Mouse (Mus musculus) hindbrain, embryonic 12.5 days (tissue): ENCODE results near the gene Cfap70. TPM values are rescaled to one million over a fixed set of nuclear protein-coding genes. Genes with fewer than 3 reads are reported as not detected.

Experiments
- ATAC-seq: fragments of 200-750 bp; cut with Nextera tagmentation; 2 replicates; pipeline ENCODE4 v1.8.0; 2017; ENCODE audit warnings: moderate TSS enrichment; ENCODE audit not compliant: low FRiP score
- H3K27ac ChIP-seq: fragments of 300-500 bp; sonication (generic); 2 replicates; pipeline ENCODE4 v1.5.1; 2016; ENCODE audit warnings: mild to moderate bottlenecking
- H3K27me3 ChIP-seq: fragments of 300-500 bp; sonication (generic); 2 replicates; pipeline ENCODE4 v1.6.1; 2016; ENCODE audit warnings: mild to moderate bottlenecking
- H3K36me3 ChIP-seq: fragments of 300-500 bp; sonication (generic); 2 replicates; pipeline ENCODE4 v1.6.1; 2016; ENCODE audit warnings: mild to moderate bottlenecking
- H3K4me1 ChIP-seq: fragments of 300-500 bp; sonication (generic); 2 replicates; pipeline ENCODE4 v1.6.1; 2016
- H3K4me2 ChIP-seq: fragments of 300-500 bp; sonication (generic); replicated peaks from 2 replicates; pipeline ENCODE4 v1.6.1; 2016; ENCODE audit warnings: mild to moderate bottlenecking
- H3K4me3 ChIP-seq: fragments of 300-500 bp; sonication (generic); 2 replicates; pipeline ENCODE4 v1.5.1; 2016; ENCODE audit warnings: mild to moderate bottlenecking
- H3K9ac ChIP-seq: fragments of 300-500 bp; sonication (generic); 2 replicates; pipeline ENCODE4 v1.6.1; 2016; ENCODE audit warnings: mild to moderate bottlenecking, moderate library complexity
- H3K9me3 ChIP-seq: fragments of 300-500 bp; sonication (generic); replicated peaks from 2 replicates; pipeline ENCODE4 v1.6.1; 2016; ENCODE audit warnings: mild to moderate bottlenecking
- WGBS: fragments of 180-500 bp; shearing (Covaris S2); methylation state at CpG from one replicate; pipeline ENCODE4 v1.1.7; 2016; 5-methylcytosine and 5-hydroxymethylcytosine counted together
- polyA plus RNA-seq: library from polyadenylated mRNA; unstranded; fragments of >200 nt; fragmentation: Nextera tagmentation; extraction: Ambion mirVana; gene quantifications from 2 replicates; pipeline ENCODE4 v1.2.1, GENCODE M21; 2016

The Cfap70 gene
- polyA plus RNA-seq, 1 experiment from 2014 or later, result 2.3 TPM

DNA sequence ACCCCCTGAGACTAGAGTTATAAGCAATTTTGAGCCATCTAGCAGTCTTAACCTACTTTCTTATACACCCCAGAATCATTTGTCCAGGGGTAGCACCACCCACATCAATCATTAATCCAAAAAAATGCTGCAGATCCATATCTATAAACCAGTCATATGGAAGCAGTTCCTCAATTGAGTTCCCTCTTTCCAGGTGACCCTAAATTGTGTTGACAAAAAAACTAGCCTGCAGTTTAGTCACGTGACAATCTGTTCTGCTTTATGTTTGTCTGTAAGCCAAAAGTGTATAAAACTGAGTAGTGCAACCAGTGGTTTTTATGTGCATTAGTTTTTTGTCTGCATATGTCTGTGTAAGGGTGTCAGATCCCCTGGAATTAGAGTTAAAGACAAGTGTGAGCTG lies 80.2 kb downstream of the Cfap70 start:
- Histone ChIP-seq H3K9me3 (no peaks in the 10 kb centered on the region), H3K27ac (no peak overlapping the region), H3K27me3 (no peaks in the 10 kb centered on the region), H3K4me3 (no peak overlapping the region), H3K4me2 (no peak overlapping the region), H3K36me3 (peaks cover 57% of the 10 kb centered on the region), H3K9ac (no peak overlapping the region), H3K4me1 (no peaks in the 10 kb centered on the region)
- ATAC-seq, result no peak
- 88% methylated on average over 1 of the region's 1 CpGs for WGBS

DNA sequence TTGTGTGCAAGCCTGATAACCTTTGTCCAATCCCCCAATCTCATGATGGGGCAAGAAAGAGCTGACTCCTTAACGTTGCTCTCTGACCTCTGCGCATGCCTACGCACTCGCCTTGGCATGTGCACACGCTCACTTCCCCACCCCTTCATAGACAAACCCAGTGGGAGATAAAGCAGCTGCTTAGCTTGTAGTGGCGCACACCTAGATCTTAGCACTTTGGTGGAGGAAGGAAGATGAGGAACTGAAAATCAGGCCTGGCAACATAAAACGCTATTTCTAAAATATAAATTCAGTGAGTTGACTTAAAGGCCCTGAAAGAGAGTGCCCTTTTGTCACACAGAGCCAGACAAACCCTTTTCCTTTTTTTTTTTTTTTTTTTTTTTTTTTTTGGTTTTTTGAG lies 81.2 kb downstream of the Cfap70 start:
- ATAC-seq, result no peak
- WGBS, result 87% methylated on average over 7 of the region's 7 CpGs
- Histone ChIP-seq H3K27me3 (no peaks in the 10 kb centered on the region), H3K27ac (no peak overlapping the region), H3K9ac (no peak overlapping the region), H3K36me3 (peaks cover 54% of the 10 kb centered on the region), H3K4me2 (no peak overlapping the region), H3K9me3 (no peaks in the 10 kb centered on the region), H3K4me1 (no peaks in the 10 kb centered on the region), H3K4me3 (no peak overlapping the region)

DNA sequence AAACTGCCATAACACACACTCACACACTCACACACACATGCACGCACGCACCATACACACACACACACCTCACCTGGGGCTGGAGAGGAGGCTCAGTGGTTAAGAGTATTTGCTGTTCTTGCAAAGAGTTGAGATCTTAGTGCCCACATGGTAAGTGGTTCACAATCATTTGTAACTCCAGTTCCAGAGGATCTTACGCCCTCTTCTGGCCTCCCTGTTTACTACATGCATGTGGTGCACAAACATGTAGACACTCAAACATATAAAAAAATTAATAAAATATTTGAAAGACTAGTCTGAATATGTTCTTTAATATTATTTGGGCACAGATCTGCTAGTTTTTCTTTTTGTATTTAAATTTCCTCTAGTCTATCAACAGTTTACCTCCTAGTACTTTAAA lies 83.8 kb downstream of the Cfap70 start:
- no peak overlapping the region for H3K4me3 ChIP-seq
- no peak overlapping the region for H3K4me2 ChIP-seq
- H3K27me3 ChIP-seq, result no peaks in the 10 kb centered on the region
- ATAC-seq, result no peak
- H3K9ac ChIP-seq, result no peak overlapping the region
- peaks cover 62% of the 10 kb centered on the region for H3K36me3 ChIP-seq
- WGBS, result 96% methylated on average over 3 of the region's 3 CpGs
- no peaks in the 10 kb centered on the region for H3K9me3 ChIP-seq
- no peaks in the 10 kb centered on the region for H3K4me1 ChIP-seq
- no peak overlapping the region for H3K27ac ChIP-seq

DNA sequence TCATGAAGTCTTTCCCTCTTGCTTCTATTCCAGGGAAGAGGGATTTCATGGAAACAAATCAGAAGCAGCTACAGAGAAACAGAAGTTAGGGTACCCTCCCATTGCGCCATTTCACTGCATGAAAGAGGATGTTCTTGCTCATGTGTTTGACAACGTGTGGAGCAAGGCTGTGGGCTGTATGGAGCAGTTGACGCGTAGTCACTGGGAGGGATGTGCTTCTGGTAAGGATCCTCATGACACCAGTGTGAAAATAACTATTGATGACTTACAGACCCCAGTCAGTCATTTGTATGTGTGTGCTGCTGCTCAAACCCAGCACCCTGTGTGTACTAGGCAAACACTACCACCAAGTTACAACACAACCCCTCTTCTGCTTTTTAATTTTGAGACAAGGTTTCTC lies 88.8 kb downstream of the Cfap70 start:
- Histone ChIP-seq H3K4me3 (no peak overlapping the region), H3K27me3 (no peaks in the 10 kb centered on the region), H3K36me3 (peaks cover 72% of the 10 kb centered on the region), H3K4me1 (no peaks in the 10 kb centered on the region), H3K27ac (no peak overlapping the region), H3K9ac (no peak overlapping the region), H3K9me3 (no peaks in the 10 kb centered on the region), H3K4me2 (no peak overlapping the region)
- 96% methylated on average over 4 of the region's 4 CpGs for WGBS
- no peak for ATAC-seq

DNA sequence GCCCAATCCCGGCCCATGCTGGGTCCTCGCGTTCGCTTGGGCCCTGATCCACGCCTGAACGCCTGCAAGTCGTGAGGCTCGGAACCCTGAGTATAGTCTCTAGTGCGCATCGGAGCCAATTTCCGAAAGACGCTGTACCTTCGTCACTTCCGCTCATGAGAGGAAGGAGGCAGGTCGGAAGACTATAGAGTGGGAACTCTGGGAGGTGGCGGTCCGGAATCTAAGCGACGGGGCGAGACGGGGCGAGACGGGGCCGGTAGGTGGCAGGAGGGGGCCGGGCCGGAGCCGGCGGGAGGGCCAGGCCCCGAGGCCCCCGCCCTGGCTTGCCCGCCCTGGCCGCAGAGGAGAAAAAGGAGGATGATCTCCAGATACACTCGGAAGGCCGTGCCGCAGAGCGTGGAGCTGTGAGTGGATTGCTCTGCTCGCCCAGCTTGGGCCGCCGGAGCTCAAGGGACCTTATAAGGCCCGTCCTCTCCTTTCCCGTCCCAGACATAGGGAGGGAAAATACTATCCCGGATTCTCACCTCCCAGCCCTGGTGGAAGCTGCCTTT lies 104.0 kb downstream of the Cfap70 start, which contains the start of the genes Ecd and Fam149b:
TSS of gene Ecd (minus strand) at position 131 of the 551 bp plus-strand sequence.
TSS of gene Fam149b (plus strand) at position 172 of the 551 bp plus-strand sequence.
- WGBS, result under 1% methylated on average over 32 of the region's 42 CpGs
- H3K9me3 ChIP-seq, result no peaks in the 10 kb centered on the region
- peaks cover 30% of the 10 kb centered on the region for H3K36me3 ChIP-seq
- H3K9ac ChIP-seq, result peak within 1 kb of the TSS; percentile 91
- peak; percentile 97 for ATAC-seq
- H3K27ac ChIP-seq, result peak within 1 kb of the TSS; percentile 90
- H3K4me1 ChIP-seq, result peaks cover 16% of the 10 kb centered on the region
- peak within 1 kb of the TSS; percentile 73 for H3K4me2 ChIP-seq
- peak within 1 kb of the TSS; percentile 73 for H3K4me3 ChIP-seq
- H3K27me3 ChIP-seq, result no peaks in the 10 kb centered on the region

DNA sequence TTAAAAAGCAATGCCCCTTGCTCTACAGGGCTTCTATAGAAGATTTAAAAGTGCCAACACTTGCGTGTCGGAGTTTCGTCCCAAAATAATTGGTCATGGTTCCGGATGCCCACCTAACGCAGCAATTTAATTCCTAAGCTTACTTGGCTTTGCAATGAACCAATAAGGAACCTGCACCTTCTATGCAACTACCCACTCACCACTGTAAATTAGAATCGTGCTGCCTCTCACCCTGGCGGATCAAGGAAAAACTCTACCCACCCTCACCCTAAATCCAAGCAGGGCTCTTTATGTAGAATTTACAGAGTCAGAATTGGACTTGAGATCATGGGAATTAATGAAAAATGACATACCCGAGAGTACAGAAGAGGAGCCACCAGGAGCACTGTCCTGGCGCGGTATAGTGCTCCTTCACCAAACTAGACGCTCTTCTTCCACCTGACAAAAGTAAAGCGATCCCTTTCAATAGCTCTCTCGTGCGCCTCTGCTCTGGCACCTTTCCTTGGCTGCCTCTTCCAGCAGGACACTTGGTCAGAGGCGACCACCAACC lies 104.5 kb downstream of the Cfap70 start:
- peak; percentile 49 for ATAC-seq
- H3K27me3 ChIP-seq, result no peaks in the 10 kb centered on the region
- H3K27ac ChIP-seq, result peak overlapping the region; percentile 90
- 5% methylated on average over 15 of the region's 15 CpGs for WGBS
- H3K4me2 ChIP-seq, result peak overlapping the region; percentile 73
- peak overlapping the region; percentile 73 for H3K9ac ChIP-seq
- H3K9me3 ChIP-seq, result no peaks in the 10 kb centered on the region
- peak overlapping the region; percentile 73 for H3K4me3 ChIP-seq
- H3K4me1 ChIP-seq, result peaks cover 16% of the 10 kb centered on the region
- H3K36me3 ChIP-seq, result peaks cover 28% of the 10 kb centered on the region

DNA sequence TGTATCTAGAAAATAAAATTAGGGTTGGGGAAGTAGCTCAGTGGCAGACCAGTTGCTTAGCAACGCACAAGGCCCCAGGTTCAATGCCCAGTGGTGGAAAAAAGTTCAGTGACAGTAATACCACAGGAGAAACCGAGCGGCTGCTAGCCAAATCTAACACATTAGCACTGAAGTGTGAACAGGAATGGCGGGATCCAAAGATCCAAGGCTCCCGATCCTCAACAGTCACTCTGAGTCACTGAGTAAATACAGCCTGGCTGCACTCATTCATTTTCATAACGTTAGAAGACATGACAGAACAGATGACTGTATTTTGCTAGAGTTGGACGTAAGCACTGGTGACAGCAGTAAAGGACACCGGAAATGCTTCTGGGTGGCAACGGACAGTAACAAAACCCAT lies 106.1 kb downstream of the Cfap70 start:
- ATAC-seq, result no peak
- no peak overlapping the region for H3K27ac ChIP-seq
- no peaks in the 10 kb centered on the region for H3K9me3 ChIP-seq
- H3K4me2 ChIP-seq, result no peak overlapping the region
- peaks cover 16% of the 10 kb centered on the region for H3K4me1 ChIP-seq
- H3K9ac ChIP-seq, result no peak overlapping the region
- no peaks in the 10 kb centered on the region for H3K27me3 ChIP-seq
- H3K36me3 ChIP-seq, result peaks cover 30% of the 10 kb centered on the region
- no peak overlapping the region for H3K4me3 ChIP-seq
- 92% methylated on average over 9 of the region's 9 CpGs for WGBS

Other genes starting within 250 kb of the Cfap70 start
- gene Kcnk16, start 183.0 kb downstream of the Cfap70 start, polyA plus RNA-seq, result 0.14 TPM in 1 of 2 replicates, not detected in the other
- 11.7 and 12.5 TPM in 2 replicates for gene Nudt13, start 157.5 kb downstream of the Cfap70 start, polyA plus RNA-seq
- gene Ecd, start 104.1 kb downstream of the Cfap70 start, polyA plus RNA-seq, result 55.0 and 59.5 TPM in 2 replicates
- gene Fam149b, start 104.1 kb downstream of the Cfap70 start, polyA plus RNA-seq, result 52.5 and 53.2 TPM in 2 replicates
- gene Dnajc9, start 63.3 kb downstream of the Cfap70 start, polyA plus RNA-seq, result 150 and 158 TPM in 2 replicates
- gene Mrps16, start 58.6 kb downstream of the Cfap70 start, polyA plus RNA-seq, result 65.0 and 67.4 TPM in 2 replicates
- 19.9 TPM in 2 replicates for gene Anxa7, start 27.9 kb upstream of the Cfap70 start, polyA plus RNA-seq
- 0.82 and 0.83 TPM in 2 replicates for gene Mss51, start 44.7 kb upstream of the Cfap70 start, polyA plus RNA-seq
- gene Ppp3cb, start 94.3 kb upstream of the Cfap70 start, polyA plus RNA-seq, result 69.4 and 74.0 TPM in 2 replicates
- gene Usp54, start 188.8 kb upstream of the Cfap70 start, polyA plus RNA-seq, result 16.6 and 16.9 TPM in 2 replicates
- gene Myoz1, start 204.3 kb upstream of the Cfap70 start, polyA plus RNA-seq, result 0.19 and 0.30 TPM in 2 replicates
- gene Synpo2l, start 216.1 kb upstream of the Cfap70 start, polyA plus RNA-seq, result 0.85 and 5.3 TPM in 2 replicates
- gene Sec24c, start 222.1 kb upstream of the Cfap70 start, polyA plus RNA-seq, result 102 and 109 TPM in 2 replicates
- gene Fut11, start 242.7 kb upstream of the Cfap70 start, polyA plus RNA-seq, result 32.0 and 33.4 TPM in 2 replicates